Mouse (Mus musculus): Measurements from ENCODE around the gene Scgb1b3. TPM values are rescaled to one million over a fixed set of nuclear protein-coding genes. Genes with fewer than 3 reads are reported as not detected.

The Scgb1b3 gene
- not detected in 2 replicates for polyA plus RNA-seq (2014; fragmentation: Nextera tagmentation; extraction: Ambion mirVana)

GRCm38 (mm10) chr7:31375292-31375691 lies at the start of gene Scgb1b3:
Scgb1b3 (plus strand) TSS chr7:31375592.
- H3K4me1 ChIP-seq (ENCODE audit: control insufficient read depth, insufficient read depth, low read length): no peaks in the 10 kb centered on the region
- ATAC-seq (ENCODE audit: insufficient number of reproducible peaks, low FRiP score, low TSS enrichment, low read depth) (no peak), DNase-seq (ENCODE audit: low spot score) (no peak)
- no peak within 1 kb of the TSS for H3K4me2 ChIP-seq (ENCODE audit: low read depth, severe bottlenecking)
- no peak within 1 kb of the TSS for H3K27ac ChIP-seq (replicated peaks; ENCODE audit: low read depth, low read length)
- H3K9ac ChIP-seq (ENCODE audit: low read length): no peak within 1 kb of the TSS
- H3K36me3 ChIP-seq (ENCODE audit: control insufficient read depth, insufficient read depth, low read length): no peaks in the 10 kb centered on the region
- no peaks in the 10 kb centered on the region for H3K27me3 ChIP-seq (ENCODE audit: control insufficient read depth, insufficient read depth, low read length)
- H3K9me3 ChIP-seq (ENCODE audit: control insufficient read depth, low read length): peaks cover 19% of the 10 kb centered on the region; the same call in 1 of the 2 replicates
- 79% methylated on average over 3 of the region's 3 CpGs for WGBS
- H3K4me3 ChIP-seq (ENCODE audit: low read depth, low read length): no peak within 1 kb of the TSS

GRCm38 (mm10) chr7:31362022-31362560 lies 13.3 kb upstream of the Scgb1b3 start, which contains the start of gene Scgb2b3:
Scgb2b3 (minus strand) TSS chr7:31362072.
- no peaks in the 10 kb centered on the region for H3K27me3 ChIP-seq (ENCODE audit: control insufficient read depth, insufficient read depth, low read length)
- no peak for DNase-seq (ENCODE audit: low spot score)
- H3K9ac ChIP-seq (ENCODE audit: low read length): no peak within 1 kb of the TSS
- 70% methylated on average over 4 of the region's 4 CpGs for WGBS
- no peaks in the 10 kb centered on the region for H3K4me1 ChIP-seq (ENCODE audit: control insufficient read depth, insufficient read depth, low read length)
- H3K27ac ChIP-seq (replicated peaks; ENCODE audit: low read depth, low read length): no peak within 1 kb of the TSS
- peaks cover 22% of the 10 kb centered on the region for H3K9me3 ChIP-seq (ENCODE audit: control insufficient read depth, low read length)
- no peaks in the 10 kb centered on the region for H3K36me3 ChIP-seq (ENCODE audit: control insufficient read depth, insufficient read depth, low read length)
- H3K4me2 ChIP-seq (ENCODE audit: low read depth, severe bottlenecking): no peak within 1 kb of the TSS
- no peak for ATAC-seq (ENCODE audit: insufficient number of reproducible peaks, low FRiP score, low TSS enrichment, low read depth)
- no peak within 1 kb of the TSS for H3K4me3 ChIP-seq (ENCODE audit: low read depth, low read length)

Other genes with a start within 250 kb of the Scgb1b3 start
- gene Scn1b, start 248.6 kb upstream of the Scgb1b3 start, polyA plus RNA-seq (2014; fragmentation: Nextera tagmentation; extraction: Ambion mirVana): 0.51 and 1.0 TPM in 2 replicates
- 86.9 and 87.2 TPM in 2 replicates for gene Gramd1a, start 219.7 kb upstream of the Scgb1b3 start, polyA plus RNA-seq (2014; fragmentation: Nextera tagmentation; extraction: Ambion mirVana)
- gene Scgb2b2, start 85.1 kb upstream of the Scgb1b3 start, polyA plus RNA-seq (2014; fragmentation: Nextera tagmentation; extraction: Ambion mirVana): not detected in 2 replicates
- not detected in 2 replicates for gene Scgb1b2, start 83.8 kb upstream of the Scgb1b3 start, polyA plus RNA-seq (2014; fragmentation: Nextera tagmentation; extraction: Ambion mirVana)
- gene Scgb2b3, start 13.5 kb upstream of the Scgb1b3 start, polyA plus RNA-seq (2014; fragmentation: Nextera tagmentation; extraction: Ambion mirVana): not detected in 2 replicates

All from limb, embryonic 11.5 days (tissue).